Mouse (Mus musculus) kidney, adult 18-20 months (tissue): ENCODE measurements at regions not wholly inside any gene's neighbourhood (a gene's known extent, or its start where the extent isn't known, plus 50 kb on each side); places are given as distances from the start of the nearest gene placed in this dataset.
"Not testable (repeated sequence)": the region's sequence is repeated elsewhere in the genome, so short reads cannot be mapped to it uniquely, and the experiment has no call there.

Experiments
- DNase-seq: peaks from one replicate; pipeline ENCODE4 v3.0.0; 2021

DNA sequence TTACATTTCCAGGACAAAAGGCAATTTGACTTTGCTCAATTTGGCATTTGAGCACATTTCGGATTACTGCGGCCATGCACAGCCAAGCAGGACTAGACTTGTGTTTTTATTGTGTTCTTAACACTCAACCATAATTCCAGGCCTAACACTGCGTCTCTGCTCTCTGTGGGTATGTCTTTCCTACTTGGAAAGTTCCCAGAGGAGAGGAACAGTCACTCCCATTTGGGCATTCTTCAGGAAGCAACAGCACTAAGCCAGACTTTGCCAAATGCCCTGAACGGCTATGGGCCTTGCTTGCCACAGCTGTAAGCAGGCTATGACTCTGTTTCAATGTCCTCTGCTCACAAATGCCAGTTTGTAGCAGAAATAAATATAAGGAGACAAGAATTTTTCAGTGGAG, 56.5 kb upstream of the Pdk3 start:
- no peak for DNase-seq

GRCm38 (mm10) chrX:93888966-93889365, 57.0 kb upstream of the Pdk3 start:
- no peak for DNase-seq

- DNase-seq, result peak; percentile 83
These were observed 57.5 kb upstream of the Pdk3 start for GRCm38 (mm10) chrX:93889394-93890042.

GRCm38 (mm10) chrX:93896838-93897820, 65.1 kb upstream of the Pdk3 start:
- DNase-seq, result no peak

- no peak for DNase-seq
These were observed 65.2 kb upstream of the AU015836 start for GRCm38 (mm10) chrX:93903209-93903608.

DNA sequence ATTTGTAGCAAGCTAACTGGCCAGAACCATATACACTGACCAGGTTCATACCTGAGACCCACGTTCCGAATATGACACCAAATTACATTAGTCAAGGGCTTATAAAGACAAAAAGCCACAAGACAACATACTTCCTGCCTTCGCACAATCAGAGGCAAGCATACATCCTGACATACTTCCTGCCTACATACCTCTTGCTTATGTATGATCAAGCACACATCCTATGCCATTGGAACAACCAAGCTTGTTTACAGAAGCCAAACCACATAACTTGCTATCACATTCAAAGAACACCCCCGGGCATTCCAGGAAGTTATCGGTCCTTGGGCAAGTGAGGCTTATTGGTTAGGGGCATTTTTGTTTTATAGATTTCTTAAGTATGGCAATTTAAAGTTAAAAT, 62.9 kb upstream of the AU015836 start:
- DNase-seq, result no peak

GRCm38 (mm10) chrX:93911087-93911840, 57.2 kb upstream of the AU015836 start:
- DNase-seq, result peak; percentile 62

DNA sequence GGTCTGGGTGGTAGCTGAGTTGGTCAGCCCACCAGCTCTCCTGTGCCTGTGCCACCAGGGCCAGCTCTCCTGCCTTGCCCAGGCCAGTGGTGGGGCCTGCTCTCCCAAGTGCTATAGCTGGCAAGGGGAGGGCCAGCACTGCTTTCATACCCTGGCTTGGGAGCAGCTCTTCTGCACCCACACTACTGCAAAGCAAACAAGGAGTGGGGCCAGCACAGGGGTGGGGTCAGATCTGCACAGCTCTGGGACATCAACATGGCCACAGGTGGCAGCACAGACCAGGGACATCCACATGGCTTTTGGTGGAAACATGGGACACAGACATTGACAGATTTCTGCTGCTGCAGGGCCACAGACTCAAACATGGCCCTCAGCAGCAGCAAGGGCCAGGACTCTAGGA, 52.9 kb upstream of the AU015836 start:
- no peak for DNase-seq

DNA sequence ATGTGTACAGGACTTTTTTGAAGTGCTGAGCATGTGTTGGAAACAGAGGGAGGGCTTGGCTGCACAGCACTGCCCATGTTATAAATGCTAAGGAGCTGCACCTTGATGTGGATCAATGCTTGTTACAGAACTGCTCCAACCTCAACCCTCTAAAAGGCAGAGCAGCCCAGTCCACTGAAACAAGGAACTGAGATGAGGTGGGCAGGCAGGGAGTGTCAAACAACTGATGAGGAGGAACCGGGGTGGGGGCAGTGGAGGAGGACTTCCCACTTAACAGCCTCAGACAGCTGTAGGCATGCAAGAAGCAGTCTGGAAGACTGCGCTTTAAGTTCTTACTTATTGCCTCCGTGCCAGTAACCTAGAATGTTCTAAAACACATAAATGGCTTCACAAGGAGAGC, 51.1 kb upstream of the AU015836 start:
- DNase-seq, result not testable (repeated sequence)
